In genomic region chr7:28484192-28484591, GRCm38 (mm10) we compare ENCODE assay signal across 15 mouse cellular contexts. TPM values are rescaled to one million over a fixed set of nuclear protein-coding genes. Genes with fewer than 3 reads are reported as not detected.
"Had no signal": no experiment of that assay in that cellular context is flagged by ENCODE, and none has a peak within 500 bp of the region (broad histone marks: within the 10 kb centered on the region; RNA-seq: fewer than 3 reads in every experiment).

No protein-coding gene starts in this region.

- DNase-seq: lung, adult 18-20 months; lung, embryonic 14.5 days; lung, postnatal 10 days; lung, postnatal 4 days; midbrain, embryonic 14.5 days; retina, postnatal 1 day; right cerebral cortex, adult 18-20 months; right cerebral cortex, postnatal 25 days; right cerebral cortex, postnatal 4 days; spleen, adult 18-20 months; thymus, adult 18-20 months; thymus, postnatal 14 days; thymus, postnatal 36 days had no signal

RNA-seq across cellular contexts. Expression of gene Ifnl2, which starts 26.1 kb away (rescaled TPM):
- total RNA-seq: megakaryocyte, adult 5-6 weeks; megakaryocyte-erythroid progenitor cell, adult 5-6 weeks had no signal

RNA-seq across cellular contexts. Expression of gene Ifnl3, which starts 38.4 kb away (rescaled TPM):
- total RNA-seq: megakaryocyte, adult 5-6 weeks; megakaryocyte-erythroid progenitor cell, adult 5-6 weeks had no signal

RNA-seq across cellular contexts. Expression of gene Sycn, which starts 56.5 kb away (rescaled TPM):
- total RNA-seq: megakaryocyte, adult 5-6 weeks; megakaryocyte-erythroid progenitor cell, adult 5-6 weeks had no signal
